ENCODE assay signal across 8 mouse cellular contexts in genomic region chr17:87672677-87673286, GRCm38 (mm10). TPM values are rescaled to one million over a fixed set of nuclear protein-coding genes. Genes with fewer than 3 reads are reported as not detected.
DNase-seq lines count a peak whose midpoint lies in the region; ATAC-seq and TF ChIP-seq lines count a peak whose summit lies in the region.

No protein-coding gene starts in this region.

- H3K4me3 ChIP-seq in kidney, postnatal 0 days (replicated peaks; ENCODE audit: low read depth, low read length) = peak overlapping the region; percentile 79
- peak overlapping the region; percentile 87 for H3K4me3 ChIP-seq in forebrain, embryonic 10.5 days
- peak overlapping the region; percentile 88 for H3K4me3 ChIP-seq in intestine, postnatal 0 days (ENCODE audit: low read depth, low read length)
- peak overlapping the region; percentile 97 for H3K4me3 ChIP-seq in megakaryocyte, embryonic 14.5 days (replicated peaks)
- H3K4me3 ChIP-seq in spleen, adult 2 months (ENCODE audit: extremely low read depth, insufficient read depth, insufficient read length) = peak overlapping the region; percentile 80

- peak overlapping the region; percentile 93 for H3K4me2 ChIP-seq in kidney, postnatal 0 days (ENCODE audit: low read length)
- H3K4me2 ChIP-seq in intestine, postnatal 0 days (replicated peaks; ENCODE audit: low read depth) = peak overlapping the region; percentile 92

- TF ChIP-seq POLR2A in spleen, adult 2 months (IDR thresholded peaks at IDR 0.05; ENCODE audit: low read depth, low read length) = no peak

- H3K27ac ChIP-seq in kidney, postnatal 0 days = peak overlapping the region; percentile 84
- peak overlapping the region; percentile 94 for H3K27ac ChIP-seq in forebrain, embryonic 10.5 days
- H3K27ac ChIP-seq in intestine, postnatal 0 days (ENCODE audit: low read depth, low read length) = peak overlapping the region; percentile 80
- peak overlapping the region; percentile 78 for H3K27ac ChIP-seq in spleen, adult 2 months (ENCODE audit: insufficient read depth, low read length)

- H3K4me1 ChIP-seq in kidney, postnatal 0 days (replicated peaks; ENCODE audit: insufficient read depth, low read length) = no peaks in the 10 kb centered on the region
- H3K4me1 ChIP-seq in forebrain, embryonic 10.5 days = peaks cover 31% of the 10 kb centered on the region
- H3K4me1 ChIP-seq in intestine, postnatal 0 days (replicated peaks; ENCODE audit: control insufficient read depth, insufficient read depth, low read length) = no peaks in the 10 kb centered on the region
- peaks cover 24% of the 10 kb centered on the region for H3K4me1 ChIP-seq in megakaryocyte, embryonic 14.5 days
- no peaks in the 10 kb centered on the region for H3K4me1 ChIP-seq in spleen, adult 2 months (ENCODE audit: control insufficient read depth, insufficient read depth, insufficient read length)

- H3K27me3 ChIP-seq in kidney, postnatal 0 days (ENCODE audit: insufficient read depth, low read length) = no peaks in the 10 kb centered on the region
- H3K27me3 ChIP-seq in forebrain, embryonic 10.5 days (ENCODE audit: poor library complexity, severe bottlenecking) = no peaks in the 10 kb centered on the region
- no peaks in the 10 kb centered on the region for H3K27me3 ChIP-seq in intestine, postnatal 0 days (replicated peaks; ENCODE audit: control insufficient read depth, insufficient read depth, low read length)
- no peaks in the 10 kb centered on the region for H3K27me3 ChIP-seq in megakaryocyte, embryonic 14.5 days (replicated peaks)
- H3K27me3 ChIP-seq in spleen, adult 2 months (ENCODE audit: control insufficient read depth, insufficient read depth, low read length) = no peaks in the 10 kb centered on the region

- no peak for TF ChIP-seq CTCF in kidney, postnatal 0 days (IDR thresholded peaks at IDR 0.05; ENCODE audit: low read depth)
- TF ChIP-seq CTCF in intestine, postnatal 0 days (IDR thresholded peaks at IDR 0.05; ENCODE audit: low read depth) = no peak
- no peak for TF ChIP-seq CTCF in spleen, adult 2 months (IDR thresholded peaks at IDR 0.05; ENCODE audit: extremely low read depth, insufficient read depth, insufficient read length, insufficient replicate concordance)

- no peaks in the 10 kb centered on the region for H3K36me3 ChIP-seq in kidney, postnatal 0 days (ENCODE audit: insufficient read depth, low read length)
- H3K36me3 ChIP-seq in forebrain, embryonic 10.5 days (replicated peaks) = peaks cover 38% of the 10 kb centered on the region
- H3K36me3 ChIP-seq in intestine, postnatal 0 days (ENCODE audit: control insufficient read depth, insufficient read depth) = no peaks in the 10 kb centered on the region; the same call in 1 of the 2 replicates
- peaks cover 9% of the 10 kb centered on the region for H3K36me3 ChIP-seq in megakaryocyte, embryonic 14.5 days (replicated peaks; ENCODE audit: low read length)
- no peaks in the 10 kb centered on the region for H3K36me3 ChIP-seq in spleen, adult 2 months (ENCODE audit: control insufficient read depth, insufficient read depth, low read length)

- H3K9ac ChIP-seq in kidney, postnatal 0 days (ENCODE audit: low read depth, low read length) = peak overlapping the region; percentile 69
- H3K9ac ChIP-seq in intestine, postnatal 0 days (ENCODE audit: low read depth, low read length) = peak overlapping the region; percentile 72

- WGBS in kidney, postnatal 0 days = under 1% methylated on average over 54 of the region's 54 CpGs
- under 1% methylated on average over 54 of the region's 54 CpGs for WGBS in forebrain, embryonic 10.5 days
- WGBS in intestine, postnatal 0 days = under 1% methylated on average over 54 of the region's 54 CpGs
- under 1% methylated on average over 53 of the region's 54 CpGs for WGBS in spleen, adult 2 months

- peak; percentile 25 for DNase-seq in kidney, postnatal 0 days (ENCODE audit: low spot score)
- no peak for DNase-seq in kidney, adult 9 months
- DNase-seq in forebrain, embryonic 10.5 days (ENCODE audit: extremely low spot score, low spot score) = no peak
- DNase-seq in spleen, adult 2 months (ENCODE audit: low read depth in 1 of 2, low spot score in 2 of 2) = peak; percentile 2 to 52
- DNase-seq in left cerebral cortex, postnatal 36 days (ENCODE audit: low spot score in 2 of 2) = no peak

- ATAC-seq in kidney, postnatal 0 days (replicated peaks; ENCODE audit: low FRiP score, low read depth) = peak; percentile 50
- peak; percentile 65 for ATAC-seq in activated CD4-positive, CD25-positive, alpha-beta regulatory T cell, adult 4 months
- ATAC-seq in intestine, postnatal 0 days = peak; percentile 65

- intact Hi-C loops in left cerebral cortex, postnatal 36 days (cut with DNase I) = no loop called here

- H3K9me3 ChIP-seq in kidney, postnatal 0 days (replicated peaks; ENCODE audit: low read length) = no peaks in the 10 kb centered on the region
- no peaks in the 10 kb centered on the region; the same call in 1 of the 2 replicates for H3K9me3 ChIP-seq in forebrain, embryonic 10.5 days
- H3K9me3 ChIP-seq in intestine, postnatal 0 days (ENCODE audit: control insufficient read depth) = no peaks in the 10 kb centered on the region
- H3K9me3 ChIP-seq in megakaryocyte, embryonic 14.5 days = no peaks in the 10 kb centered on the region

RNA-seq across cellular contexts. Expression of gene Msh2, which starts 0.7 kb away (rescaled TPM):
- polyA plus RNA-seq in kidney, postnatal 0 days (2015; fragmentation: Nextera tagmentation; extraction: Ambion mirVana) = 58.1 and 66.0 TPM in 2 replicates
- polyA plus RNA-seq in activated CD4-positive, CD25-positive, alpha-beta regulatory T cell, adult 4 months (2017; shearing (Covaris generic)) = 10 to 100 TPM; 41.3 to 43.5 TPM
- polyA plus RNA-seq in forebrain, embryonic 10.5 days (2016; fragmentation: Nextera tagmentation; extraction: Ambion mirVana) = 146 and 150 TPM in 2 replicates
- polyA plus RNA-seq in intestine, postnatal 0 days (2015; fragmentation: Nextera tagmentation; extraction: Ambion mirVana) = 13.9 and 15.9 TPM in 2 replicates
- 3.6 TPM in 1 of 2 replicates, not detected in the other for polyA plus RNA-seq in megakaryocyte, embryonic 14.5 days (2012; ENCODE audit: insufficient read depth, low replicate concordance)
- polyA plus RNA-seq in spleen, adult 2 months (2012; rRNA removed) = 5.6 and 9.3 TPM in 2 replicates
- 10 to 100 TPM; 31.2 to 31.3 TPM for total RNA-seq in left cerebral cortex, postnatal 36 days (2021)

RNA-seq across cellular contexts. Expression of gene Epcam, which starts 37.0 kb away (rescaled TPM):
- polyA plus RNA-seq in kidney, postnatal 0 days (2015; fragmentation: Nextera tagmentation; extraction: Ambion mirVana) = 409 and 412 TPM in 2 replicates
- 1 to 10 TPM; 1.1 to 2.4 TPM for polyA plus RNA-seq in activated CD4-positive, CD25-positive, alpha-beta regulatory T cell, adult 4 months (2017; shearing (Covaris generic))
- polyA plus RNA-seq in forebrain, embryonic 10.5 days (2016; fragmentation: Nextera tagmentation; extraction: Ambion mirVana) = 35.7 and 41.7 TPM in 2 replicates
- polyA plus RNA-seq in intestine, postnatal 0 days (2015; fragmentation: Nextera tagmentation; extraction: Ambion mirVana) = 1,279 and 1,318 TPM in 2 replicates
- not detected in 2 replicates for polyA plus RNA-seq in megakaryocyte, embryonic 14.5 days (2012; ENCODE audit: insufficient read depth, low replicate concordance)
- polyA plus RNA-seq in spleen, adult 2 months (2012; rRNA removed) = 3.5 and 3.9 TPM in 2 replicates
- total RNA-seq in left cerebral cortex, postnatal 36 days (2021) = not detected

Comparison
In these comparisons a context has a peak if more than half of its experiments do, and no peak if none do; other contexts are left out.
1. DNase-seq: peak in kidney, postnatal 0 days (single experiment) and spleen, adult 2 months (2 of 2); none in kidney, adult 9 months (single experiment), forebrain, embryonic 10.5 days (single experiment) and left cerebral cortex, postnatal 36 days (0 of 2).
2. Peak in every context shown above with its lines, with median percentiles within 50 percentile points of each other: ATAC-seq, H3K27ac ChIP-seq and H3K4me3 ChIP-seq.